Mouse (Mus musculus) myocyte (in vitro differentiated cells): ENCODE data around the gene Naaladl2. TPM values are rescaled to one million over a fixed set of nuclear protein-coding genes. Genes with fewer than 3 reads are reported as not detected.

Experiments used
- H3K27me3 ChIP-seq: one replicate; pipeline ENCODE4 v1.6.1; 2011; ENCODE audit not compliant: control insufficient read depth, insufficient read depth, insufficient read length
- H3K36me3 ChIP-seq: one replicate; pipeline ENCODE4 v1.6.1; 2011; ENCODE audit not compliant: control insufficient read depth, insufficient read depth
- H3K4me2 ChIP-seq: one replicate; pipeline ENCODE4 v1.6.1; 2011; ENCODE audit warnings: low read depth, control low read depth
- H3K4me3 ChIP-seq: one replicate; pipeline ENCODE4 v1.5.1; 2011; ENCODE audit warnings: mild to moderate bottlenecking, control low read depth, moderate library complexity
- H3K79me2 ChIP-seq: one replicate; pipeline ENCODE4 v1.6.1; 2011; ENCODE audit not compliant: control insufficient read depth, insufficient read depth
- H3ac ChIP-seq: one replicate; pipeline ENCODE4 v1.6.1; 2011; ENCODE audit not compliant: control insufficient read depth, insufficient read length
- CEBPB ChIP-seq: IDR thresholded peaks from 2 replicates; pipeline ENCODE4 v1.6.1; 2011; ENCODE audit warnings: mild to moderate bottlenecking, moderate library complexity; ENCODE audit not compliant: poor library complexity, insufficient read depth, severe bottlenecking
- E2F4 ChIP-seq: IDR thresholded peaks from one replicate; pipeline ENCODE4 v1.6.1; 2011; ENCODE audit warnings: mild to moderate bottlenecking, control low read depth, moderate library complexity; ENCODE audit not compliant: insufficient read depth
- MAX ChIP-seq: IDR thresholded peaks from one replicate; pipeline ENCODE4 v1.6.1; 2011; ENCODE audit warnings: low read depth, mild to moderate bottlenecking, control low read depth
- MYOD1 ChIP-seq, 3 experiments: IDR thresholded peaks; one replicate each; pipeline ENCODE4 v1.6.1; 2011; ENCODE audit warnings: control low read depth in 2 of 3, low read depth in 2 of 3, mild to moderate bottlenecking in 2 of 3, moderate library complexity in 1 of 3; ENCODE audit not compliant: insufficient read length in 2 of 3, control insufficient read depth in 1 of 3
- MYOG ChIP-seq, 3 experiments: IDR thresholded peaks; one replicate each; pipeline ENCODE4 v1.6.1; 2011; ENCODE audit warnings: control low read depth in 2 of 3, low read depth in 2 of 3, mild to moderate bottlenecking in 2 of 3; ENCODE audit not compliant: insufficient read length in 2 of 3, control insufficient read depth in 1 of 3, insufficient read depth in 1 of 3
- POLR2A ChIP-seq: IDR thresholded peaks from one replicate; pipeline ENCODE4 v1.6.1; 2011; ENCODE audit warnings: low read depth, mild to moderate bottlenecking, control low read depth, moderate library complexity; ENCODE audit not compliant: insufficient read length
- POLR2AphosphoS2 ChIP-seq: IDR thresholded peaks from one replicate; pipeline ENCODE4 v1.6.1; 2011; ENCODE audit warnings: low read depth, control low read depth; ENCODE audit not compliant: insufficient read length
- REST ChIP-seq: IDR thresholded peaks from one replicate; pipeline ENCODE4 v1.6.1; 2011; ENCODE audit warnings: mild to moderate bottlenecking, control low read depth, moderate library complexity; ENCODE audit not compliant: insufficient read depth, insufficient read length
- SRF ChIP-seq: IDR thresholded peaks from one replicate; pipeline ENCODE4 v1.6.1; 2011; ENCODE audit warnings: low read depth; ENCODE audit not compliant: control insufficient read depth, insufficient read length
- TCF12 ChIP-seq: IDR thresholded peaks from one replicate; pipeline ENCODE4 v1.6.1; 2011; ENCODE audit warnings: mild to moderate bottlenecking, control low read depth; ENCODE audit not compliant: poor library complexity, insufficient read depth, severe bottlenecking
- TCF3 ChIP-seq: IDR thresholded peaks from one replicate; pipeline ENCODE4 v1.6.1; 2011; ENCODE audit warnings: low read depth, control low read depth; ENCODE audit not compliant: insufficient read length
- USF1 ChIP-seq: IDR thresholded peaks from one replicate; pipeline ENCODE4 v1.6.1; 2011; ENCODE audit warnings: low read depth, mild to moderate bottlenecking, control low read depth, moderate library complexity
- polyA plus RNA-seq: library from polyadenylated mRNA; unstranded; fragments of >200 nt; fragmentation: generic; extraction: Trizol; gene quantifications from one replicate; pipeline ENCODE4 v1.2.1, GENCODE M21; 2012; ENCODE audit warnings: missing spikeins

The Naaladl2 gene
- polyA plus RNA-seq, 1 experiment, result not detected

- Histone ChIP-seq H3K4me2 (no peak overlapping the region), H3K36me3 (no peaks in the 10 kb centered on the region), H3K79me2 (no peaks in the 10 kb centered on the region), H3K4me3 (no peak overlapping the region), H3ac (no peak overlapping the region), H3K27me3 (no peaks in the 10 kb centered on the region)
- no peak for TF ChIP-seq POLR2A
- TF ChIP-seq MAX, result no peak
- TF ChIP-seq MYOG (IDR thresholded peaks at IDR 0.05; ENCODE audit: control insufficient read depth in 1 of 3, insufficient read depth in 1 of 3, insufficient read length in 2 of 3, low read depth in 2 of 3), result no peak
Observed at GRCm38 (mm10) chr3:24604791-24605320, 539.2 kb downstream of the Naaladl2 start.

GRCm38 (mm10) chr3:24595447-24595846 is 548.6 kb downstream of the Naaladl2 start:
- Histone ChIP-seq H3K79me2 (no peaks in the 10 kb centered on the region), H3K27me3 (no peaks in the 10 kb centered on the region), H3K4me3 (no peak overlapping the region), H3K36me3 (no peaks in the 10 kb centered on the region), H3K4me2 (no peak overlapping the region), H3ac (no peak overlapping the region)
- TF ChIP-seq MAX, result no peak
- no peak for TF ChIP-seq USF1
- TF ChIP-seq REST, result no peak
- no peak for TF ChIP-seq TCF3
- no peak for TF ChIP-seq POLR2AphosphoS2
- TF ChIP-seq CEBPB, result no peak
- TF ChIP-seq MYOD1 (IDR thresholded peaks at IDR 0.05; ENCODE audit: control insufficient read depth in 1 of 3, insufficient read length in 2 of 3, low read depth in 2 of 3), result no peak
- no peak for TF ChIP-seq SRF
- TF ChIP-seq POLR2A, result no peak
- no peak for TF ChIP-seq E2F4
- TF ChIP-seq TCF12, result no peak
- TF ChIP-seq MYOG (IDR thresholded peaks at IDR 0.05; ENCODE audit: control insufficient read depth in 1 of 3, insufficient read depth in 1 of 3, insufficient read length in 2 of 3, low read depth in 2 of 3), result no peak

GRCm38 (mm10) chr3:24556617-24557016 is 587.4 kb downstream of the Naaladl2 start:
- H3K36me3 ChIP-seq, result no peaks in the 10 kb centered on the region
- TF ChIP-seq TCF3 (no peak), SRF (no peak), CEBPB (no peak)

DNA sequence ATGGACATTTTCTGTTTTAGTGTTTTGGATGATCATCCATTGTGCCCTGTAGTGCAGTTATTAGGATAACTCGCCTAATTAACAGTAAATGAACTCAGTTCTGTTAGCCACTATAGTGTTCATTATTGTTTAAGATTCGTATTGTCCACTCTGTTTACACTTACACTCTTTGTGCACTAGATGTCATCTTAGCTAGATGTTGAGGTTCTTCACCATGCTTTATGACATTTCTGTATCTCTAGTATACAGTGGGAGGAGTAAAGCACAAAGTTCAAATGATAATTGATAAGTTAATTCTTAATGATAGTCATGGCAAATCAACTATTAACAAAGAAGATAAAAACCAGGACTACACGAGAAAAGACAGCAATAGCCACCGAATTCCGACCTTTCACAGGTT is 590.4 kb downstream of the Naaladl2 start:
- no peaks in the 10 kb centered on the region for H3K79me2 ChIP-seq
- H3K27me3 ChIP-seq, result no peaks in the 10 kb centered on the region
- H3K4me3 ChIP-seq, result no peak overlapping the region
- H3K36me3 ChIP-seq, result no peaks in the 10 kb centered on the region
- no peak overlapping the region for H3K4me2 ChIP-seq
- H3ac ChIP-seq, result no peak overlapping the region
- TF ChIP-seq POLR2AphosphoS2 (no peak), MYOD1 (IDR thresholded peaks at IDR 0.05; ENCODE audit: control insufficient read depth in 1 of 3, insufficient read length in 2 of 3, low read depth in 2 of 3) (no peak), E2F4 (no peak), TCF3 (no peak), CEBPB (no peak), MYOG (IDR thresholded peaks at IDR 0.05; ENCODE audit: control insufficient read depth in 1 of 3, insufficient read depth in 1 of 3, insufficient read length in 2 of 3, low read depth in 2 of 3) (no peak), REST (no peak), POLR2A (no peak), SRF (no peak), USF1 (no peak), MAX (no peak), TCF12 (no peak)

More at GRCm38 (mm10) chr3:24556617-24557016, 587.4 kb downstream of the Naaladl2 start:
- H3K4me3 ChIP-seq, result no peak overlapping the region
- H3K79me2 ChIP-seq, result no peaks in the 10 kb centered on the region
- H3K4me2 ChIP-seq, result no peak overlapping the region
- no peak overlapping the region for H3ac ChIP-seq
- no peaks in the 10 kb centered on the region for H3K27me3 ChIP-seq

GRCm38 (mm10) chr3:24552631-24553030 is 591.4 kb downstream of the Naaladl2 start:
- no peak overlapping the region for H3ac ChIP-seq
- H3K4me3 ChIP-seq, result no peak overlapping the region
- no peaks in the 10 kb centered on the region for H3K27me3 ChIP-seq
- no peak for TF ChIP-seq TCF12
- TF ChIP-seq E2F4, result no peak
- TF ChIP-seq MYOD1 (IDR thresholded peaks at IDR 0.05; ENCODE audit: control insufficient read depth in 1 of 3, insufficient read length in 2 of 3, low read depth in 2 of 3), result peak in 1 of 3 experiments; percentile 15
- TF ChIP-seq TCF3, result no peak
- no peak for TF ChIP-seq POLR2A
- TF ChIP-seq REST, result no peak
- no peak for TF ChIP-seq SRF
- H3K36me3 ChIP-seq, result no peaks in the 10 kb centered on the region
- no peaks in the 10 kb centered on the region for H3K79me2 ChIP-seq
- no peak overlapping the region for H3K4me2 ChIP-seq
